Mouse (Mus musculus) naive thymus-derived CD4-positive, alpha-beta T cell, adult 2 months (primary cell): ENCODE data around the gene Tlr2.
A peak's percentile ranks its signal among the peaks of the same experiment; 100 is the strongest.

Experiments used
- DNase-seq: peaks from one replicate; pipeline ENCODE4 v3.0.0-alpha.2; 2011; ENCODE audit warnings: low read depth

Tlr2 gene

GRCm38 (mm10) chr3:83828145-83828611 is 13.4 kb downstream of the Tlr2 start:
- no peak for DNase-seq

DNA sequence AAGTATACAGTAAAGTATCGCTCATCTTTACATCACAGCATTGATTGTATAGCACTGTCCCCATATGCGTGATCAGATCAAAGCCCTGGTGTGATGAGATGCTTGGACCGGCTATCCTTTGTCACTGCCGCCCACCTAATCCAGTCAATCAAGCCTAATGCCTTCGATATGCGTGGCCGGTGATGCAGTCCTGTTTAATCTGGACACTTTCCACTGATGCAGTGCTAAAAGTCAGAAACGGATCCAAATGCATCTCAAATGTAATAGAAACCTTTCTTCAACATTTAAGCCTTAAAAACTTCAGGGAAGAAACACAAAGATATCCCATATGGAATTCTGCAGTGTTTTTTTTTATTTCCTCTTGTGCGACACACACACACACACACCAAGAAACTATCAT is 13.9 kb downstream of the Tlr2 start:
- DNase-seq, result no peak

GRCm38 (mm10) chr3:83823774-83824173 is 17.8 kb downstream of the Tlr2 start:
- DNase-seq, result no peak

DNA sequence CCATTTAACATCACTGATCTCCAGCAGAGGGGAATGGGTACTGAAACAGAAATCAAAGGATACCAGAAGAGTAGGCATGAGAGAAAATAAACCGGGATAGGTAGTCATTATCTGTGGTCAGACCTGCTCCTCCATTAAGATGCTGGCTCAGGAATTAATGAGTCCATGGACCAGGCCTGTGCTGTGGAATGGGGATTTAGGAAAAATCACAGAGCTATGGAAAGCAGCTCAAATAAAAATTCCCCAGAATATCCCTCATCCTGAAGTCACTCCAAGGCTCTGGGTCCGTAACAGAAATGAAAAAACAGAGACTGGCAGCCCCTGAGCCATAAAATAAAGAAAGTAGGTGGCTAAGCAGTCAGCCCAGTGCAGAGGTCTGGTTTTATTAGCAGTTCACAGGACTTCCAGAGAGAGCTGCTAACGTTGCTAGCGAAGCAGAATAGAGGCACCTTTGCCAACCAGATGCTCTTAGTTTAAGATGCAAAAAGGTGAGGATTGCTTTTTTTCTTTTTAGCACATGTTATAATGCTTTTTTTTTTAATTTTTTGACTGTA is 25.1 kb downstream of the Tlr2 start:
- no peak for DNase-seq

DNA sequence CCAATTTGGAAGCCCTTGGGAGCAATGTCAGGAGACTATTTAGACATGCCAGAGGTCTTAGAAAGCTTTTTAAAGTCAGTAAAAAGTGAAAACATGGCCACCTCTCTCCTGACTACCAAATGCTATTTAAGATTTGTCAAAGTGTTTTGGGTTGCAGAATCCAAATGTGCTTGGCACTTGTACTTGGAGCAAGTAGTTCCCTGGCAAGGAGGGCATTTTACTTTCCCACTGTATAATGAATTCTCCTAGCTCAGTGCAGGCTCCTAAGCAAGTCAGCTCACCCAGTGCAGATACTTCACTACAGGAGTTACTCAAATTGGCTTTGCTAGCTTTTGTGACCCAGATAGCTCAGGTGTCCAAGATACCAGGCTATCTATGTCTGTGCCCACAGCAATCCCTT is 28.7 kb downstream of the Tlr2 start:
- no peak for DNase-seq

DNA sequence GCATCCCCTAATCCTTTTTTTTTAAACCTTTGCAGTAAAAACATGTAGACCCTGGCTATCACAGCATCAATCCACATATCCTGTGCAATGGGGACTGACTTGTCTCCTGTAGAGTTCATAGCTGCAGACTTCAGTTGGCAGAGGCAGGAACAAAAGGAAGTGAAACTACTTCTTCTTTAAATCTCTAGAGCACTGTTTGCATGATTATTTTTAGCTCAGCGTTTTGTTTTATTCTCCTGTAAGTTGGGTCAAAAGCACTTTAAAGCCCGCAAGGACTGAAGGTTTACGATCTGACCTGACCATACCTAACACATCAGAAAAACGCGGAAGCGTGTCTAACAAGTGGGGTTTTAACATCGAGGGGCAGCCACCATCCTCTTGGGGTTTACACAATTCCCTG is 29.6 kb downstream of the Tlr2 start:
- peak; percentile 27 for DNase-seq

DNA sequence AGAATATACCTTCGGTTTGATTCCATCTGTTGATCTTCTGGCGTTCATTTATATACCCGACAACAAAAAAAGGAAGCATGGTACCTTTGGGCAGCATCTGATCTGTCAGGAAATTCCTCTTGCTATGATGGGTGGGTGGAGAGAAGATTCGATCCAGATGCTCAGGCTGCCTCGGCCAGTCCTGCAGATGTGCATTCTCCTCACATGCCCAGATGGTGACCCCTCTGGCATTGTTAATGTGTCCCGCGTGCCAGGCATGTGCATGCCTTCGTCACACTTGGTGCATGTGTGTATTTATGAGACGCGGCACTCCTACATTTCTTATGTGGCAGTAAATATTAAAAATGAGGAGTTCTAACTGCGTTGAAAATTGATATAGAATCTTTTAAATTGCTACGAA is 33.1 kb downstream of the Tlr2 start:
- DNase-seq, result no peak

DNA sequence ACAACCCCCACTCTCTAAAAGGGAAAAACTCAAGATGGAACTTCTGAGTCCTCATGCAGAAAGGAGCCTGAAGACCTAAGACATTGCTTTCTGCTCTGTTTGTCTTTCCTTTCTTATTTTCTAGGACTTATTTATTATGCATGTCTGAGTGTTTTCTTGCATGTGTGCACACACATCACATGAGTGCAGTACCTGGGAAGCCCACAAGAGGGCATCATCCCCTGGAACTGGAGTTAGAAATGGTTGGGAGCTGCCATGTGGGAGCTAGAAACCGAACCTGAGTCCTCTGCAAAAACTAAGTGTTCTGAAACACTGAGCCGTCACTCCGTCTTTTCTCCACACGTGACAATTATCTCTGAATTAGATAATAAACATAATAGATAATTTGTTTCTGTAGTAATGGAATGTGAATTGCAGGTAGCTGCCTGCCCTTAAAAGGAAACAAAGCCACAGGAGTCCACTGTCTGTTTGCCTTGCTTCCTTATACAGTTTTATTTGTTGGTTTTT is 39.9 kb downstream of the Tlr2 start:
- peak; percentile 41 for DNase-seq

- no peak for DNase-seq
Measured at GRCm38 (mm10) chr3:83799486-83799885, 42.1 kb downstream of the Tlr2 start.

DNA sequence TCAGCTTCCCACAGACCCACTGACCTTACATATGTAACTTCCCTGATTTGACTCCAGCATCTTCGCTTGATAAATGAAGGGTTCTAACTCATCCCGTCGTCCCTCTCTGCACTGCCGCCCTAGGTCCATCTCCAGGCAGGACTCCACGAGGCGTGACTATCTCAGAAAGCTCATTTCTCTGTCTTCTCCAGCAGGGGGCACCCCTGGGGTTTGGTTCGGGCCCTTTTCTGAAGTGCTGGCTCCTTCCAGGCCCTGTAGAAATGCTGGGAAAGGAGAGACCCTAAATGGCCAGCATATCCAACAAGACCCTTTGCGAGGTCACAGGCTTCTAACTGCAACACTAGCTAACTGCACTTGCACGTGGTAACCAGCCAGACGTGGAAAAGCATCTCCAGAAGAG is 43.7 kb downstream of the Tlr2 start:
- DNase-seq, result peak; percentile 78

- peak; percentile 49 for DNase-seq
Measured at GRCm38 (mm10) chr3:83797098-83797497, 44.5 kb downstream of the Tlr2 start.

- DNase-seq, result peak; percentile 82
Measured at GRCm38 (mm10) chr3:83791444-83791843, 50.1 kb downstream of the Tlr2 start.

DNA sequence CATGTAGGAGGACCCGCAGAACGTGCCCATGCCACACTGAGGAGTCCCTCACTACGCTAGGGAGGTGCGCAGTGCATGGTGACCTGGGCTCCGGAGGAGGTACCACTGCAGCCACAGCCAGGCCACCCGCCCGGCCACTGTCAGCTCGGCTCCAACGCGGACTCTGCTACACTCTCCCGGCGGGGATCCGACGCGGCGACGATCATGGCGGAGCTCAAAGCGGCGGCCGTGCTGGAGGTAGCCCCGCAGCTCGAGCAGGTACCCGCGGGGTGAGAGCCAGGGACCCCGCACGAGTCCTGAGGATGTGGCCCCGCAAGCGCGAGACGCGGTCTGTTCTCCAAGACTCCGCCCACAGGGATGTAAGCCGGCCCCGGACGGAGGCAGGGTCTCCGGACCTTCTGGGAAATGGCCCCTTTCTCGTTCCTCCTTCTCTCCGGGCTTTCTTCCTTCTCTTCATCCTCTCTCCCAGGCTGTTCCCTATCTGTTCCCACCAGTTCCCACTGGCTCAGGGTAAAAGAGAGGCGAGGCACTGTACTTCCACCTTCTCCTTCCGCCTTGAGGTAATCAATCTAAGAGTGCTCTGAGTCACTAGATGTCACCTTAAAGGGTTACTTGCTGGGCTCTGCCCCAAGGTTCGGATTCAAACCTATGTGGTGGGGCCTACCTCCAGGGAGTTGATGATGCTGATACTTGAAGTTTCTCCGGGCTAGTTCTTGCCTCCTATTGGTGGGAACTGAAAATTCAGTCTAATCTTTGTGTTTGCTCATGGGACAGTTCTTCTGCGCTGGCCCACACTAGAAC is 51.7 kb downstream of the Tlr2 start:
- peak; percentile 76 for DNase-seq

DNA sequence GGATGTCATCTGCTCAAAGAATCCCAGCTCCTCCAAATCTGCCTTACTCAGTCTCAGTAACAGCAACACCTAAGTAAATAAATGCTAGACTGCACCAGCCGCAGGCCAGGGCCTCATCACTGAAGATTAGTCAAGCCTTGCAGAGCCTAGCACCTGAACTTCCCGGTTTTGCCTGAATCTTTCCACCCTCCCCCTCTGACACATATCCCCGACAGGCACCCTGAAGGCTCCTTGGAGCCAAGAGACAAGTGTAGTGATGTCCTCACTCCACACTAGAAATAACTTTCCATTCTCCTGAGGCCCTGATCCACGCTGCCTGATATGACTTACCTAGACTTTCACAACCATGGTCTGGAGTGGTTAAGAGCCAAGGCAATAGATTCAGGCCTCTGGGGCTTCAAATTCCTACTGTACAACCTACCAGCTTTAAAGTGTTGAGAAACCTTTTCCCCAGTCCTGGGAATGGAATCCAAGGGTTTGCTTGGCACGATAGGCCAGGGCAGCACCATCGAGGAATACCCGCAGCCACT is 53.7 kb downstream of the Tlr2 start:
- DNase-seq, result no peak

- DNase-seq, result no peak
Measured at GRCm38 (mm10) chr3:83787086-83787485, 54.5 kb downstream of the Tlr2 start.
